Mouse (Mus musculus): ENCODE data around the gene Ogdh.
A peak's percentile ranks its signal among the peaks of the same experiment; 100 is the strongest.

Gene Ogdh

GRCm38 (mm10) chr11:6294632-6295031 lies 3.2 kb downstream of the Ogdh start:
- no peak for DNase-seq (ENCODE audit: low read depth)

GRCm38 (mm10) chr11:6296077-6296476 lies 4.6 kb downstream of the Ogdh start:
- peak; percentile 64 for DNase-seq (ENCODE audit: low read depth)

DNA sequence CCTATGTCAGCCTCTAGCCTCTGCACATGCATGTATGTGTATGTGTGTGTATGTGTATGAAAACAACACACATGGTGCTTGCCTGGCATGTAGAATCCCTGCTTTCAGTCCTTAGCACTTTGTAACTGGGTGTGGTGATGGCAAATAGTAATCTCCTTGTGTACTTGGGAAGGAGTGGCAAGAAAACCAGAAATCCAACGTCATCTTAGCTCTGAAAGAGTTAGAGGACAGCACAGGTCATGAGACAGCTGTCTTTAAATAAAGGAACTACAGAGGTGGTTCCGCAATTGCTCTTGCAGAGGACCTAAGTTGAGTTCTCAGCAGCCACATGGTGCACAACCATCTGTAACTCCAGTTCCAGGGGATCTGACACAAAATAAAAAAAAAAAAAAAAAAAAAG lies 8.0 kb downstream of the Ogdh start:
- peak; percentile 41 for DNase-seq (ENCODE audit: low read depth)

DNA sequence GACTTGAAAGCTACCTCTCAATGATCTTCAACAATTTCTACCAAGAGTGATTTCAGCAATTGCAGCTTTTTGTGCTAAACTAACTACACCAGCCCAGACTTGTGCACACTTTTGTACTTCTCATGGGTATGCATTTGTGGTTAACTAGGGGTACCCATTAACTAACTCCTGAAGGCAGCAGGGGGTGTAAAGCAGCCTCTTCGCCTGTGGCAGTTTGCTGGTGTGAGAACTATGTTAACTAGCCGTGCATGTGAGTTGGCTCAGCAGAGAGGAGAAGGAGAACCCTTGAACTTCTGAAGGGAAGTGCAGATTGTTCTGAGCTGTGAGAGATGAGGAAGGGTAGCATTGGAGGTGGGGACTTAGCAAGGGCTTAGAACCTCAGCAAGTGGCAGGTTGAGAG lies 11.4 kb downstream of the Ogdh start:
- no peak for DNase-seq (ENCODE audit: low read depth)

DNA sequence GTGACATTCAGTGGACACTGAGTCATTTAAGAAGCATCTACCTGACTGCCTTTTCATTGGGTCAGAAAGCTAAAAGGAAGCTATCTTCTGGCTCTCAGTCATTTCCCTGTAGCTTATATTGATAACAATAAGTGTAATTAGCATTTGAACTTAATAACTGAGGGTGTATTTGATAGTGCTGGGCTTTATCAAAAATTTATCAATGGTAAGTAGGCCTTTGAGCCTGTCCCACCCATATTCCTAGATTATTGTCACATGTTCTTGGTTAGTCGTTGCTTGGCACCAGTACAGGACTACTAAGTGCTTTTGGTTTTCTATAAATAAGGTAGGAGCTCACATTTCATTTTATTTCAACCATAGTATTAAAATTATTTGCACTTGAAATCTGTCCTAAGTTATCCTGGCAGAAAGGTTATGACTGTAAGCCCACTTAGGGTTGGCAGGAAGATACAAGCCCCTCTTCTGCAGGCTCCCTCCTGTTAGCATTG lies 14.6 kb downstream of the Ogdh start:
- DNase-seq (ENCODE audit: low read depth): no peak

GRCm38 (mm10) chr11:6308181-6308580 lies 16.7 kb downstream of the Ogdh start:
- DNase-seq (ENCODE audit: low read depth): no peak

DNA sequence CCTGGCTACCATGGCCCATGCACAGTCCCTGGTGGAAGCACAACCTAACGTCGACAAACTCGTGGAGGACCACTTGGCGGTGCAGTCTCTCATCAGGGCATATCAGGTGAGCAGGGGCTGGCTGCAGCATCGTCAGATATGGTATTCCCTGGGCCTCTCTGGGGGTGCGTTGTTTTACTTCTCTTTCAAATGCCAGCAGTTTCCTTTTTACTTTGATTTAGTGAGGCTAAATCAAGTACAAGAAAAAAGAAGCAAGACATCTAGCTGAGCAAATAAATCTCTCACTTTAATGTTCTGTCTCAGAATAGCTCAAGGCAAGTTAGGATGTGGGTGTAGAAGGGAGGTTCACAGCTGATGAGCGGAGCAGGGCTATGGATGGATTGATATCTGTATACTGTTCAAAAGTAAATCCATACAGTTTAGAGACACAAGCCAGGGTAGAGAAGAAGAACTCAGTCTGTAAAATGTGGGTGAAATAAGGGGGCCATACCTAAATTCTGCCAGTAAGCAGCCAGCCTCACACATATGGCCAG lies 22.5 kb downstream of the Ogdh start:
- no peak for DNase-seq (ENCODE audit: low read depth)

GRCm38 (mm10) chr11:6316821-6317220 lies 25.4 kb downstream of the Ogdh start:
- no peak for DNase-seq (ENCODE audit: low read depth)

DNA sequence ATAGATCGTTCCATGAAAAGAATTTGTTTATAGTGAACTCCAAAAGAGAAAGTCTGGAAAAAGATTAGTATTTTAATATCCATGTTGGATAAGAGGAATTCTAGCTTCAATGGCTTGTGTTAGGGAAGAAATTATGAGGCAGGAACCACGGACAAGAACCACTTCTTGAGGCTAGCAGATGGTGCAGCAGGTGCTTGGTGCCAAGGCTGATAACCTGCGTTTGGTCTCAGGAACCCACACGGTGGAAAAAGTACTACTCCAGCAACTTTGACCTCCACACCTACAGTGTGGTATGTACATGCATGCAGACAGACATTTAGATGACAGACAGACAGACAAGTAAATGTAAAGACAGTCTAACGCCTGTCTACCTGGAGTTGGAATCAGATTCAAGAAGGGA lies 27.1 kb downstream of the Ogdh start:
- no peak for DNase-seq (ENCODE audit: low read depth)

DNA sequence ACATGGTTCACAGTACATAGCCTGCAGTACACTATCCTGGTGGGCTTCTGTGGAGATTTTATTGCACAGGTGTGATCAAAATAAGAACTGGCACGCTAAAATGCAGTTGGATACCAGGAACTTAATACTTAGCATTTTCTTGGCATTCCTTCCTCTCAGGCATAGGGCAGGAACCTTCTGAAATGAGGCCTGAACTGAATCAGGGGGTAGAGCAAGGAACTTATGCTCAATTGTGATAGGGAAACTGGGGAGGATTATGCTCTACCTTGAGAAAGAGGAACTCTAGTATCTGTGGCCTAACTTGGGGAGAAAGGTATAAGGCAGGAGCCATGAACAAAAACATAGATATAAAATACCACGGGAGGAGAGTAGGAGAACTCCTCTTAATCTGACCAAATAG lies 27.9 kb downstream of the Ogdh start:
- DNase-seq (ENCODE audit: low read depth): no peak

DNA sequence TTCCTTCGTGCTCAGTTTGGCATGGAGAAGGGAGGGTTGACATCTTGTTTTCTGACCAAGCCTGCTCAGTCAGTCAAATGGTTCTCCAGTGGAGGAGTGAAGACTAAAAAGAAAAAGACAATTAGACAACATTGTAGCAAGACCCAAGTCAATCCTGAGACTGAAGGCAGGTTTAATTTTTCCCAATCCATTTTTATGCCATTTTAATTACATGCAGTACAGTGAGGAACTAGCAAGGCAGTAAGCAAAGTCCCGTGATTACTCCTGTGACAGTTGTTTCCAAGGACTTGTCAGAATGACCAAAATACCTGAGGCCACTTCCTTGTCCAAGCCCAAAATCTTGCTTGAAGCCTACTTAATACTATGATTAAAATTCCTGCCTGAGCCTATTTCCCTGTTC lies 30.7 kb downstream of the Ogdh start:
- DNase-seq (ENCODE audit: low read depth): no peak

DNA sequence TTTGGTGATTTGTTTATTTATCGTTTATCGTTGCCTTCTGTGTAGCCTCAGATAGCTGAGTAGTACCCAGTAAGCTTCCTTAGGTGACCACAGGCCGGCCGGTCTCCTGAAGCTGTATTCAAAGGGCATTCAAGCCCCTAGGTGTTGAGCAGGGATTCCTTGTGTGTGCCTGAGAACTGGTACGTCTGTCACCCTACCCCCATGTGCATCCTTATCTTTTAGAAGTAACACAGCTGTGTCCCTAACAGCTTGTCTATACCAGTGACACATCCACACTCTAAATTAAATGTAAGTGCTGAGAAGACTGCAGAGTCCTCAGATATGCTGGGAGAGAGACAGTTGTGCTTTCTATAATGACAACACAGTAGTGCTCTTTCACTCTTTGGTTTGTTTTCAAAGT lies 31.9 kb downstream of the Ogdh start:
- DNase-seq (ENCODE audit: low read depth): no peak

DNA sequence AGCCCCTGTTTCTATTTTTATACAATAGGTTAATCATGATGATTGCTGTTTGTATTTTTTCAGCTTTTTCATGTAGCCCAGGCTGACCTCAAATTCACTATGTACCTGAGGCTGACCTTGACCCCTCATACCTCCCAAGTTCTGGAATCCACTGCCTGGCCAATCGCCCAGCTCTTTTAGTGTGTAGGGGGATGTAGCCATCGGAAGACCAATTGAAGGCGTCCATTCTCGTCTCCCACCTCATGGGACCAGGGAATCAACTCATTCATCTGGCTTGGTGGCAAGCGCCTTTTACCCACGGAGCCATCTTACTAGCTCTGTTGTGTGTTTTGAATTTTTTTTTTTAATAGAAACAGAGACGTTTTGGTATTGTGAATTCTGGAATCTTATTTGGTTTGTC lies 39.8 kb downstream of the Ogdh start:
- DNase-seq (ENCODE audit: low read depth): no peak

- DNase-seq (ENCODE audit: low read depth): peak; percentile 83
These were observed 41.2 kb downstream of the Ogdh start for GRCm38 (mm10) chr11:6332606-6333005.

DNA sequence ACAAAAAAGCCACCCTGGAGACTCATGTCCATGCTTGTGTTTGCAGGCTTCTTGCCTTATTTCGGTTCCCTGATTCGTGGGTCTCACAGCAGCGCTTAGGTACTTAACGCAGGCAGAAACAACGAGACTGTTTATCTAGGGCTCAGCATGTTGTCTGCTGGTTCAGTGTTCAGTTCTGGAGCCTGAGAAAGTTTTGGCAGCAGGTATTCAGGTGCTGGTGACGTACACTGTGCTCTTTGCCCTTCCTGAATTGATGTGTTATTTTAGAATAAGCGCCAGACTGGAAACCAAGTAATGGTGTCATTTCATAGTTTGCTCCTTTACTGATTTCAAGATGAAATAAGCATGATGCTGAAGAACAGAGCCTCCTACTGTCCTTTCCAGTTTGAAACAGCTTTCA lies 42.0 kb downstream of the Ogdh start:
- DNase-seq (ENCODE audit: low read depth): no peak

DNA sequence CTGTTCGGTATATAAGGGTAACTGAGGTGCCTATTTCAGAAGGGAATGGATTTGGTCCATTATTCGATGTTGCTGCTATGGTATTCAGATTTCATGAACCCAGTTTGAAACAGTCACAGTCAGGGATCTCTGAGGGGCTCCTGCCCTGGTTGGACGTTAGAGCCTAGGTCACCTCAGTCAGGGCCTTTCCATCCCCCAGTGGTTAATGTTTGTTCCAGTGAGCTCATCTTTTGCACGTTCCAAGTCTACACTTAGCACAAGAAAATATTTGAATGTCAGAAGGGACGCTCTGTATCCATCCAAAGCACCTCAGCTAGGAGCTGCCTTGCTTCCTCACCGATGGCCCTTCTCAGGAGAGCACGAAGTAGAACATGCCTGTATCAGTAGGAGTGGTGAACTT lies 43.9 kb downstream of the Ogdh start:
- DNase-seq (ENCODE audit: low read depth): no peak

GRCm38 (mm10) chr11:6336689-6337088 lies 45.3 kb downstream of the Ogdh start:
- no peak for DNase-seq (ENCODE audit: low read depth)

DNA sequence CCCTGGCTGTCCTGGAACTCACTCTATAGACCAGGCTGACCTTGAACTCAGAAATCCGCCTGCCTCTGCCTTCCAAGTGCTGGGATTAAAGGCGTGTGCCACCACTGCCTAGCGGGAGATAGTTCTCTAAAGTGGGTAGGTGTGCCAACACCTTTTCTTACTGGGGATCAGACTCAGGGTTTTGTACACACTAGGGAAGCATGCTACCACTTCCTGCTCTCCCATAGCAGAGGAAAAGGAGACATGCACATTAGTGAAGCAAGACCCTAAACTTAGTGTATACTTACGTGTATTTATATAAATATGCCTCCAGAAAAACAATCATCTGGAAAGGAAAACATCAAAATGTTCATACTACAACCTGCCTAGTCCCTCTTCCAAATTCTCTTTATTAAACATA lies 54.5 kb downstream of the Ogdh start:
- no peak for DNase-seq (ENCODE audit: low read depth)

DNA sequence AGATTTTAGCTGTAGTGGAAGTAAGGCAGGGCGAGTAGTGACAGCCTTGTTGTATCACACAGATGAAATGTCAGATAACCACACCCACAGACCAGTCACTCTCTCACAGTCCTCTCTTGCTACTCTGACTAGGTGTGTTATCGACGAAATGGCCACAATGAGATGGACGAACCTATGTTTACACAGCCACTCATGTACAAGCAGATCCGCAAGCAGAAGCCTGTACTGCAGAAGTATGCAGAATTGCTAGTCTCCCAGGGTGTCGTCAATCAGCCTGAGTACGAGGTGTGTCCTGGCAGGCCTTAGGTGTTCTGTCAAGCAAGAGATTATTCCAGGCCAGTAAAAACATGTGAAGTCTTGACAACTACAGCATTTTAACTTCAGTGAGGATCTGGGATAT lies 55.5 kb downstream of the Ogdh start:
- no peak for DNase-seq (ENCODE audit: low read depth)

- no peak for DNase-seq (ENCODE audit: low read depth)
These were observed 57.3 kb downstream of the Ogdh start for GRCm38 (mm10) chr11:6348681-6349200.

DNA sequence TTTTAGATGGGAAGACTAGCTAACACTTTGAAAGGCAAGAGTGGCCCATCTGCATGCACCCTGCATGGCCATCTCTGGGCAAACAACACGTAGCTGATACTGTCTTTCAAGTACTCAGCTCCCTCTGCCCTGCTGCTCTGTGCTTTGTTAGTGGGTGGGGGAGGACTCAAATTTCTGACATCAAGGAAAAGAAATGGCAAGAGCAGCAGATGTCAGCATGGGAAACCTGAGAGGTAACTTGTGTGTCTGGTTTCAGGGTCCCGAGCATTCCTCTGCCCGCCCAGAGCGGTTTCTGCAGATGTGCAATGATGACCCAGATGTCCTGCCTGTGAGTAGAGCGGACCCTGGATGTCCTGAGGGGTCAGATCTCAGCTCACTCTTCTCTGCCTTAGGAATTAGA lies 58.2 kb downstream of the Ogdh start:
- no peak for DNase-seq (ENCODE audit: low read depth)

GRCm38 (mm10) chr11:6355106-6355505 lies 63.7 kb downstream of the Ogdh start:
- no peak for DNase-seq (ENCODE audit: low read depth)

- DNase-seq (ENCODE audit: low read depth): peak; percentile 29
These were observed 73.3 kb downstream of the Ogdh start for GRCm38 (mm10) chr11:6364581-6365275.

DNA sequence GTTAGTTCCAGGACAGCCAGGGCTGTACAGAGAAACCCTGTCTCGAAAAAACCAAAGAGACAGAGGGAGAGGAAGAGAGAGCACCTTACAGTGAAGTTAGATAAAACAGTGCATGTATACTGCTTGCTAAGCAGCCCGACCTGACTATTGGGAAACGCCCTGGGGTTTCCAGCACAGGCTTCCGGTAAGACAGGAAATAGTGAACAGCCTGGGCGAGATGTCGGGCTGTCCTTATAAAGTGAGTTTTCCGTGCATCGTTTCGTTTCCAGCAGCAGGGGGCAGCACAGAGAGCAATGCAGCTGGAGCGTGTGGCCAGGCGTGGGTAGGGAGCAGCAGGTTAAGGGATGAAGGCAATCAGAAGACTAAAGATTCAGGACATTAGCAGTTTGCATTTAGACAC lies 74.5 kb downstream of the Ogdh start:
- DNase-seq (ENCODE audit: low read depth): peak; percentile 93
